Mouse (Mus musculus): Measurements from ENCODE around the gene Asf1a.

GRCm38 (mm10) chr10:53612172-53612571 lies 15.6 kb downstream of the Asf1a start:
- TF ChIP-seq MAFK (IDR thresholded peaks at IDR 0.05; ENCODE audit: insufficient read depth, low read depth, low read length) = no peak
- no peak for TF ChIP-seq ZNF384 (IDR thresholded peaks at IDR 0.05; ENCODE audit: low read depth, low read length)
